8 mouse cellular contexts compared by ENCODE assay signal in the genomic region with DNA sequence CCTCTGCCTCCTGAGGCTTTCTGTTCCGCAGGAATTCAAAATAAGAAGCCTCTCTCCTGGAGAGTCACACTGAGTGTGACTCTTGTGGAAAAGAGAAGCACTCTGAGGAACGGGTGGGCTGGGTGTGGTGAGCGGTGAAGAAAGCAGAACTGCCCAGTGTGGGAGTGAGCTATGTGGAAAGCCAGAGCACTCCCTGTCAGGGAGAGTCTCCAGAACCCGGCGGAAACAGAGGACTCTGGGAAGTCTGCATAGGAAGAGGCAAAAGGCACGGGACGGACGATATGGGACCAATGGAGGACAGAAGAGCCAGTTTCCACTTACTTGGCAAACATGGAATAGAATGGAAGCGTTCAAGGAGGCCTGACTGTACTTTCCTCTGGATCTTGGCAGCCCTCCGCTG. TPM values are rescaled to one million over a fixed set of nuclear protein-coding genes. Genes with fewer than 3 reads are reported as not detected.
DNase-seq lines count a peak whose midpoint lies in the region; ATAC-seq and TF ChIP-seq lines count a peak whose summit lies in the region.
"Had no signal": no experiment of that assay in that cellular context is flagged by ENCODE, and none has a peak within 500 bp of the region (broad histone marks: within the 10 kb centered on the region; RNA-seq: fewer than 3 reads in every experiment).

No protein-coding gene starts in this region.

- H3K9ac ChIP-seq in lung, embryonic 14.5 days = no peak overlapping the region
- no peak overlapping the region for H3K9ac ChIP-seq in liver, postnatal 0 days (replicated peaks)
- H3K9ac ChIP-seq: embryonic facial prominence, embryonic 12.5 days had no signal

- no peaks in the 10 kb centered on the region for H3K36me3 ChIP-seq in lung, embryonic 14.5 days (ENCODE audit: insufficient read depth)
- no peaks in the 10 kb centered on the region for H3K36me3 ChIP-seq in liver, postnatal 0 days (replicated peaks; ENCODE audit: insufficient read depth, low read length)
- H3K36me3 ChIP-seq in testis, adult 2 months (ENCODE audit: control insufficient read depth, insufficient read depth, low read length) = no peaks in the 10 kb centered on the region

- TF ChIP-seq CTCF in lung, embryonic 14.5 days (IDR thresholded peaks at IDR 0.05; ENCODE audit: low read depth) = no peak
- no peak for TF ChIP-seq CTCF in liver, postnatal 0 days (IDR thresholded peaks at IDR 0.05; ENCODE audit: low read depth)
- no peak for TF ChIP-seq CTCF in testis, adult 2 months (IDR thresholded peaks at IDR 0.05; ENCODE audit: control insufficient read depth, insufficient read depth, insufficient replicate concordance, low read depth, low read length)

- ATAC-seq in lung, embryonic 14.5 days (ENCODE audit: insufficient read depth) = no peak
- peak; percentile 35; the same call in 1 of the 2 replicates for ATAC-seq in liver, postnatal 0 days

- no peak overlapping the region for H3K4me3 ChIP-seq in lung, embryonic 14.5 days (ENCODE audit: low read depth, low read length)
- no peak overlapping the region for H3K4me3 ChIP-seq in liver, postnatal 0 days (ENCODE audit: low read depth, low read length)
- H3K4me3 ChIP-seq in testis, adult 2 months (ENCODE audit: control insufficient read depth, low read depth, low read length) = no peak overlapping the region
- H3K4me3 ChIP-seq: embryonic facial prominence, embryonic 12.5 days had no signal

- no peak for DNase-seq in lung, embryonic 14.5 days
- DNase-seq in lung, postnatal 25 days (ENCODE audit: low spot score) = no peak
- peak; percentile 34 for DNase-seq in gastrocnemius, postnatal 25 days
- DNase-seq in liver, postnatal 0 days = peak; percentile 39
- DNase-seq in right cerebral cortex, postnatal 10 days (ENCODE audit: low spot score in 2 of 2) = no peak
- no peak for DNase-seq in thymus, postnatal 25 days

- peak overlapping the region; percentile 74 for H3K27ac ChIP-seq in lung, embryonic 14.5 days (ENCODE audit: low read depth)
- no peak overlapping the region for H3K27ac ChIP-seq in liver, postnatal 0 days (ENCODE audit: low read depth)
- H3K27ac ChIP-seq in testis, adult 2 months (ENCODE audit: control insufficient read depth, insufficient read depth, low read depth, low read length) = peak overlapping the region; percentile 56
- H3K27ac ChIP-seq: embryonic facial prominence, embryonic 12.5 days had no signal

- no peak overlapping the region for H3K4me2 ChIP-seq in lung, embryonic 14.5 days
- no peak overlapping the region for H3K4me2 ChIP-seq in liver, postnatal 0 days (ENCODE audit: low read depth, low read length)
- H3K4me2 ChIP-seq: embryonic facial prominence, embryonic 12.5 days had no signal

- H3K9me3 ChIP-seq in lung, embryonic 14.5 days (ENCODE audit: low read depth, low read length) = no peaks in the 10 kb centered on the region
- no peaks in the 10 kb centered on the region for H3K9me3 ChIP-seq in liver, postnatal 0 days (ENCODE audit: low read length)
- H3K9me3 ChIP-seq: embryonic facial prominence, embryonic 12.5 days had no signal

- no peaks in the 10 kb centered on the region for H3K27me3 ChIP-seq in lung, embryonic 14.5 days (ENCODE audit: insufficient read depth, low read length)
- no peaks in the 10 kb centered on the region for H3K27me3 ChIP-seq in liver, postnatal 0 days (ENCODE audit: insufficient read depth, low read length)
- H3K27me3 ChIP-seq in testis, adult 2 months (ENCODE audit: control insufficient read depth, insufficient read depth, low read length) = no peaks in the 10 kb centered on the region
- H3K27me3 ChIP-seq: embryonic facial prominence, embryonic 12.5 days had no signal

- TF ChIP-seq EP300 in liver, postnatal 0 days (IDR thresholded peaks at IDR 0.05; ENCODE audit: low read depth) = no peak

- 57% methylated on average over 10 of the region's 10 CpGs for WGBS in lung, embryonic 14.5 days
- WGBS in liver, postnatal 0 days (ENCODE audit: insufficient replicate concordance) = 43% methylated on average over 10 of the region's 10 CpGs

- no peak for TF ChIP-seq POLR2A in testis, adult 2 months (IDR thresholded peaks at IDR 0.05; ENCODE audit: control insufficient read depth, low read depth, low read length)

- peaks cover 51% of the 10 kb centered on the region for H3K4me1 ChIP-seq in lung, embryonic 14.5 days (ENCODE audit: insufficient read depth)
- peaks cover 13% of the 10 kb centered on the region for H3K4me1 ChIP-seq in liver, postnatal 0 days (ENCODE audit: insufficient read depth)
- H3K4me1 ChIP-seq in testis, adult 2 months (ENCODE audit: control insufficient read depth, insufficient read depth, low read length) = 0 out of 2 replicates have a peak, but pooled peaks cover 2% of the 10 kb centered on the region

RNA-seq across cellular contexts. Expression of a gene that starts 9.0 kb away (rescaled TPM):
- 58.8 and 60.3 TPM in 2 replicates for polyA plus RNA-seq in lung, embryonic 14.5 days (2014; fragmentation: Nextera tagmentation; extraction: Ambion mirVana)
- total RNA-seq in gastrocnemius, postnatal 25 days (2021) = 1 to 10 TPM; 3.4 to 3.5 TPM
- polyA plus RNA-seq in liver, postnatal 0 days (2015; fragmentation: Nextera tagmentation; extraction: Ambion mirVana) = 17.1 and 17.3 TPM in 2 replicates
- polyA plus RNA-seq in testis, adult 2 months (2012; rRNA removed) = 3.6 and 4.2 TPM in 2 replicates

Comparison
In these comparisons a context has a peak if more than half of its experiments do, and no peak if none do; other contexts are left out.
1. DNase-seq: peak in gastrocnemius, postnatal 25 days (single experiment) and liver, postnatal 0 days (single experiment); none in lung, embryonic 14.5 days (single experiment), lung, postnatal 25 days (single experiment), right cerebral cortex, postnatal 10 days (0 of 2) and thymus, postnatal 25 days (single experiment).